In genomic region chr19:43847966-43848365, GRCm38 (mm10) we compare ENCODE assay signal across 17 mouse cellular contexts.
"Had no signal": no experiment of that assay in that cellular context is flagged by ENCODE, and none has a peak within 500 bp of the region (broad histone marks: within the 10 kb centered on the region; RNA-seq: fewer than 3 reads in every experiment).

No protein-coding gene starts in this region.

- H3K4me2 ChIP-seq: liver, embryonic 13.5 days; midbrain, embryonic 11.5 days had no signal

- H3K4me3 ChIP-seq: left cerebral cortex, adult 2 months; liver, embryonic 13.5 days had no signal

- H3K9ac ChIP-seq: liver, embryonic 13.5 days had no signal

- H3K27ac ChIP-seq: left cerebral cortex, adult 2 months; liver, embryonic 13.5 days; stomach, postnatal 0 days had no signal

- H3K27me3 ChIP-seq: liver, embryonic 13.5 days had no signal

- H3K9me3 ChIP-seq: liver, embryonic 13.5 days had no signal

- DNase-seq: kidney, adult 9 months; kidney, postnatal 14 days; kidney, postnatal 4 days; layer of hippocampus, postnatal 36 days; liver, embryonic 13.5 days; lung, adult 2 months; lung, postnatal 14 days; lung, postnatal 4 days; midbrain, embryonic 14.5 days; right cerebral cortex, adult 18-20 months; right cerebral cortex, postnatal 14 days; right cerebral cortex, postnatal 4 days; thymus, adult 18-20 months; thymus, postnatal 36 days had no signal
